Mouse (Mus musculus) urinary bladder, postnatal 14 days (tissue): Measurements from ENCODE around the gene Scaf8.
A peak's percentile ranks its signal among the peaks of the same experiment; 100 is the strongest.
"Not testable (repeated sequence)": the region's sequence is repeated elsewhere in the genome, so short reads cannot be mapped to it uniquely, and the experiment has no call there.

Experiments
- DNase-seq: peaks from one replicate; pipeline ENCODE4 v3.0.0; 2021; ENCODE audit warnings: low spot score

Scaf8 gene

GRCm38 (mm10) chr17:3115380-3115974 is 705 bp downstream of the Scaf8 start:
- DNase-seq = peak; percentile 55

DNA sequence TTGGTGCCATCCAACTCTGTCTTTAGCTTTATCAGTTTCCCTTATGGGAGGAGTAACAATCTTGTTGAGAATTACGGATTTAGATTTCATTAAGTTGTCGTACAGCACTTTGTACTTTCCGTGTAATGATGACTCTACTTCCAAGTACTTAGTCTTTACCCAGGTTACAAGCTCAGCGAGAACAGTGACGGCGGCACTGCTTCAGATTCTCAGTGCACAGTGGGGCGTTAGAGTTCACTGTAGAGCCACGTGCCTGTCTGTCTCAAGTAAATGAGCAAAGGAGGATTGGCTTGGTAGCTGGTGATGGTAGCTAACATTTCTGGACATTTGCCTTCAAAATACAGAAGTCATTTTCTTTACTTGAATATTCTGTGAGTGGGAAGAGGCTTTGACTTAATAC is 6.2 kb downstream of the Scaf8 start:
- DNase-seq = not testable (repeated sequence)

DNA sequence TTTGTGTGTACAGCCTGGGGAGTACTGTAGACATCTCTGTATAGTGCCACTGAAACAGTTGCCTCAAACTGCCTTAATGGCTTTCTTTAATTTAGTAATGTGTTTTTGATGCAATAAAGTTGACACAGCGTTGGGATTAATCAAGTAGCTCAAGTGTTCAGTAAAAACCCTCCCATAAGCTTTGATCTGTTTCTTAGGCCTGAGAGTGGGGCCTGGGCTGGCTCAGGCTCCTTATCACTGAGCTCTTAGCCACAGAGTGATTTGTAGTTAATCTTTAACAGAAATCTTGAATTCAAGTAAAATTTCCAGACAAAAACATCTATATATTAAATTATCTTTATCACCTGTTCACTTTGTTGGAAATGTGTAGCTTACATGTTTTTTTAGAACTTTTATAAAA is 8.8 kb downstream of the Scaf8 start:
- not testable (repeated sequence) for DNase-seq

DNA sequence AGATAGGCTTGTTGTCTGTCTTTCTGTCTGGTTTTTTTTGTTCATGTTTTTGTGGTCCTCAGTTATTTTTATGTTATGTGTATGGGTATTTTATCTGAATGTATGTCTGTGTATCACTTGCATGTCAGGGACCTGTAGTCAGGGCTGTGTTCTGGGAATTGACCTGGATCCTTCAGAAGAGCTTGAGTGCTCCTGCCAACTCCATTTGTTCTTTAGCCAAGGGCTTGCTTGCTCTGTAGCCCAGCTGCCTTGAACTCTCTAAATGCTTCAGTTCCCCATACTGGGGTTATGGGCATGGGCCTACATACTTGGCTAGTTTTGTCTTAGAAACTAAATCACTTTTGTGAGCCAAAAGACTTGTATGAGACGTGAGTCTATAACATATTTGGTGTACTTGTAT is 13.9 kb downstream of the Scaf8 start:
- no peak for DNase-seq

GRCm38 (mm10) chr17:3129791-3130190 is 15.0 kb downstream of the Scaf8 start:
- DNase-seq = no peak

- no peak for DNase-seq
These were observed 20.6 kb downstream of the Scaf8 start for GRCm38 (mm10) chr17:3135346-3135745.

GRCm38 (mm10) chr17:3136127-3136526 is 21.4 kb downstream of the Scaf8 start:
- DNase-seq = no peak

GRCm38 (mm10) chr17:3138387-3138786 is 23.6 kb downstream of the Scaf8 start:
- no peak for DNase-seq

GRCm38 (mm10) chr17:3140100-3140499 is 25.3 kb downstream of the Scaf8 start:
- no peak for DNase-seq

GRCm38 (mm10) chr17:3148853-3149252 is 34.1 kb downstream of the Scaf8 start:
- DNase-seq = no peak

- DNase-seq = no peak
These were observed 34.8 kb downstream of the Scaf8 start for GRCm38 (mm10) chr17:3149541-3149940.

DNA sequence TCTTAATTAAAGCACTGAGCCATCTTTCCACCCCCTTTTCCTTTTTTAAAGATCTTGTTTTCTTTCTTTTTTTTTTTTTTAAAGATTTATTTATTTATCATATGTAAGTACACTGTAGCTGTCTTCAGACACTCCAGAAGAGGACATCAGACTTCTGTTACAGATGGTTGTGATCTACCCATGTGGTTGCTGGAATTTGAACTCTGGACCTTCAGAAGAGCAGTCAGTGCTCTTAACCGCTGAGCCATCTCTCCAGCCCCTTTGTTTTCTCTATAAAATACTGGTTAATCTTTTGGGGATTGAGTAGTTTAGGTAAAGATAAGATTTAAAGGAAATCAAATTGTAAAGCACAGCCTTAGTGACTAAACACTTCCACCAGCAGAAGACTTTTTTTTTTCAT is 35.9 kb downstream of the Scaf8 start:
- not testable (repeated sequence) for DNase-seq

- no peak for DNase-seq
These were observed 36.4 kb downstream of the Scaf8 start for GRCm38 (mm10) chr17:3151181-3151580.

DNA sequence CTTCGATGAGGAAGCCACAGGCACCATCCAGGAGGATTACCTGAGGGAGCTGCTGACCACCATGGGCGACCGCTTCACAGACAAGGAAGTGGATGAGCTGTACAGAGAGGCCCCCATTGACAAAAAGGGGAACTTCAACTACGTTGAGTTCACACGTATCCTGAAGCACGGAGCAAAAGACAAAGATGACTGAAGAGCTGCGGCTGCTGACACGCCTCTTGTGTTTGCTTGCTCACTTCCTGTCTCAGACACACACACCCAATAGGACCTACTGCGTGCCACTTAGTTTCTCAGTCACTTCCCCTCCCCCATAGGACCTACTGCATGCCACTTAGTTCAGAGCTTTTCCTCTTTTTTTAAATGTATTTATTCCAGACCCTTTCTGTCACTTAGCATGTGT is 41.4 kb downstream of the Scaf8 start:
- DNase-seq = not testable (repeated sequence)

DNA sequence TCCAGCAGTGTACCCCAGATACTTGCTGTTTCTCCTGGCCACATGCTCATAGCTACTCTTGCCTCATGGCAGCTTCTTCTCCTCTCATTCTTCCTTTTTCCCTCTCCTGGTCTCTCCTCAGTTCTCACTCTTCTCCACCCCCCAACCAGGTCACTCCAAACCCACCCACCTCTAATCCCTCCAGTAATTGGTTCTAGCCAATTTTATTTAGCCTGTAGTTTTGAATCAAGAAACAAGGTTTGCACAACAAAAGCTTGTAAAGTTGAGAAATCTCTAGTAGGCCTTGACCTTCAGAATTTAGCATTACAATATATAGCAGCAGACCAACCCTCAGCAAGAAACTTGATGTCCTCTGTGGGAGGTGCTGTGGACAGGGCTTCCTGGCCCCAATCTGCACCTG is 42.2 kb downstream of the Scaf8 start:
- no peak for DNase-seq

DNA sequence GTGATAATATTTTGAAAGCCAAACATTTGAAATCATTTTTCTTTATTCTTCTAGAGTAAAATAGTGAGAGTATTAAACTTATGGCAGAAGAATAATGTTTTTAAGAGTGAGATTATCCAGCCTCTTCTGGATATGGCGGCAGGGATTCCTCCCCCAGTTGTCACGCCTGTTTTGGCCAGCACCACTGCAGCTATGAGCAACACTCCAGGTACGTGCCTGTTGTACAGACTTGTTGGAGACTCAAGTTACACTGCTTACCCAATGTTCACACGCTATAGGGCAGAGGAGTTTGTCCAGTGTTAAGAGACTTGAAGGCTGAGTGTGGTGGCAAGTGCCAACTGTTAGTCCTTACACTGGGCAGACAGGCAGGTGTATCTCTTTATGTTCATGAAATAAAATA is 48.1 kb downstream of the Scaf8 start:
- DNase-seq = peak; percentile 43

DNA sequence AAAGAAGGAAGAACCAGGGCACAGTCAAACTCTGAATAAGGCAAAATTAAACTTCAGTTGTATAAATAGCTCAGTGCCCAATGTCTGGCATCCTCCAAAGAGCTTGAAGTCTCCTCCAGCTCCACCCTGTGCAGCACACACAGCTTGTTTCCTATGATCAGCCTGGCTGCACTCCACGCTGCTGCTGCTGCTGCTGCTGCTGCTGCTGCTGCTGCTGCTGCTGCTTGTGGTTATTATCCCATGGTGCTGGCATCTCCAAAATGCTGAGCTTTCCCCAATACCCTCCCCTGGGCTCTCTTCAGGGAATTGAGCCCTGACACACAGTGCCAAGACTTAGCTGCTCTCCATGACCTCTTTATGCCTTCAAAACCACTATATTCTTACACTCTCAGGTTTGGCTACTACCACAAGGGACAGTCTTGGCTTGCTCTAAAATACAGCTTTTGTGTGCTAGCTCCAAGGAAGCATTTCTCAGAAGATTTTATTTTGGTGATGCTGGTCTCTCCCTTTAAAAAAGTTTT is 65.7 kb downstream of the Scaf8 start:
- not testable (repeated sequence) for DNase-seq

- DNase-seq = not testable (repeated sequence)
These were observed 80.7 kb downstream of the Scaf8 start for GRCm38 (mm10) chr17:3195483-3195882.

- DNase-seq = no peak
These were observed 85.6 kb downstream of the Scaf8 start for GRCm38 (mm10) chr17:3200328-3200727.

GRCm38 (mm10) chr17:3203916-3204315 is 89.1 kb downstream of the Scaf8 start:
- no peak for DNase-seq

DNA sequence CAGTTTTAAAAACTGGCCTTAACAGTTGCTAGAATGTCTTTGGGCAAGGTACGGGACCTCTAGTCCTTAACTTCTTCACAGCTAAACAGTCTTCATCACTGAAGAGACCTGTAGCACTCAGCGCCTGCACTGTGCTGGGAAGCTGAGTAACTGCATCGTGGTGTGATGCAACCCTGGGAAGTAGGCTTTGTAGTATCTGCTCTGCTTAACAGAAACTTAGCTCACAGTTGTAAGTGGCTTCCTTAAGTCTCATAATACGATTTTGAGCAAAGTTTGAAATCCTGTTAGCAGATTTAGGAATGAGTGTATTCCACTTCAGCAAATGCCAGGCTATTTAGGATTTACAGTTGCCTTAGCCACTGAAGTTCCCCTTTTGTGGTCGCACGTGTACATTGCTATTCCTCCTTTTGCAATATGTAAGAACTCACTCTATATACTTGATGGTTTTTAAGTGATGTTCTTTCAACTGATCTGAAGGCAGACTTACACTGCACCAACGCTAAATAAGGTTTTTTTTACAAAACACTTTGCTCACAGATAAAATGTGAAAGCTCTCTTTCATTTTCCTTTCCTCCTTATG is 90.1 kb downstream of the Scaf8 start:
- no peak for DNase-seq

DNA sequence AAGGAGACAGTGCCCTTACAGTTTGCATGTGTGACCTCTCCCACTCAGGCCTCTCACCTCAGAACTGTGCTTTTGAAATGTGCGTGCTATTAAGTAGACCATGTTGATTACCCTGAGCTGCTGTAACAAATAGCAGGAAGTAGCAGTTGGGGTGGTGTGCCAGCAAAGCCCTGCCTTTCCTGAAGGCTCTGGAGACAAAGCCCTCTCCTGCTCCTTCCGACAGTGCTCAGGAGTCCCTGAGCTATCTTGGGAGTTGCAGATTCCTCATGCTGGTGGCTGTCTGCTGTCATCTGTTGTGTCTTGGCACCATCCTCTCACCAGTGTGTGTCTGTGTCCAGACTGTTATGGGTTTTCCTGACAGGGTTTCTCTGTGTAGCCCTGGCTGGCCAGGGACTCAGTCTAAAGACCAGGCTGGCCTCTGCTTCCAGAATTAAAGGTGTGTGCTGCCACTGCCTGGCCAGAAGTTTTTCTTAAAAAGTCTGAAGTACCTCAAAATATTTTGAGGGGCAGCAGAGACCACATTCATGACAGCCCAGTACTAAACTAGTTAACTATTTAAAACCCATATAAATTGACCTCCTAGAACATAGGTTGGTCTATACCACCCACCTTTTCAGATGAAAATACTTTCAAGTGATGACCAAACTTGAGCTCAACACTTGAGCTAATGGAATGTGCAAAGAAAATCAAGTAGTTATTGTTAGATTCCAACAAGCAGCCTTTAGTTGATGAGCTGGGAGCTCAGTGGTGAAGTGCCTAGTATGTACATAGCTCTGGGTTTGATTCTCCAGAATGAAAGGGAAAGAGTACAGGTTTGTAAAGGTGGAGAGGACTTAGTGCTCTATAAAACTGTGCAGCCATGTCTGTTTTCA is 92.0 kb downstream of the Scaf8 start:
- no peak for DNase-seq
